Mouse (Mus musculus) small intestine, adult 2 months (tissue): ENCODE results near the gene Miox. TPM values are rescaled to one million over a fixed set of nuclear protein-coding genes. Genes with fewer than 3 reads are reported as not detected.

ENCODE experiments used
- H3K27ac ChIP-seq: fragments of 200-500 bp; 2 replicates; pipeline ENCODE4 v1.5.1; 2012; ENCODE audit warnings: low read depth, low read length, control low read depth, inconsistent platforms; ENCODE audit not compliant: insufficient read depth
- H3K27me3 ChIP-seq: fragments of 200-500 bp; 2 replicates; pipeline ENCODE4 v1.6.1; 2012; ENCODE audit warnings: mild to moderate bottlenecking, moderate library complexity, low read length, inconsistent platforms; ENCODE audit not compliant: control insufficient read depth, insufficient read depth
- H3K36me3 ChIP-seq: fragments of 200-500 bp; 2 replicates; pipeline ENCODE4 v1.6.1; 2012; ENCODE audit warnings: mild to moderate bottlenecking, low read length, control low read depth, inconsistent platforms; ENCODE audit not compliant: control insufficient read depth, insufficient read depth
- H3K4me1 ChIP-seq: fragments of 200-500 bp; 2 replicates; pipeline ENCODE4 v1.6.1; 2012; ENCODE audit warnings: low read length, inconsistent platforms, mixed read lengths; ENCODE audit not compliant: control insufficient read depth, insufficient read depth, insufficient read length
- H3K4me3 ChIP-seq: fragments of 200-500 bp; 2 replicates; pipeline ENCODE4 v1.5.1; 2012; ENCODE audit warnings: low read depth, mild to moderate bottlenecking, control low read depth, inconsistent platforms, low read length, moderate library complexity
- CTCF ChIP-seq: fragments of 200-500 bp; IDR thresholded peaks from 2 replicates; pipeline ENCODE4 v1.5.1; 2012; ENCODE audit warnings: low read depth, mild to moderate bottlenecking, control low read depth, inconsistent platforms, low read length, moderate library complexity, mixed read lengths; ENCODE audit not compliant: insufficient replicate concordance, insufficient read length; ENCODE audit errors: extremely low read depth
- POLR2A ChIP-seq: fragments of 200-500 bp; IDR thresholded peaks from 2 replicates; pipeline ENCODE4 v1.6.1; 2012; ENCODE audit warnings: low read depth, mild to moderate bottlenecking, control low read depth, inconsistent platforms, low read length, moderate library complexity
- WGBS: fragments of 180-500 bp; shearing (Covaris S2); methylation state at CpG from one replicate; pipeline ENCODE4 v1.1.7; 2018; 5-methylcytosine and 5-hydroxymethylcytosine counted together
- polyA plus RNA-seq: library from polyadenylated mRNA; depleted of rRNA; stranded (reverse); fragments of >200 nt; gene quantifications from 2 replicates; pipeline ENCODE4 v1.2.3, GENCODE M21; 2012

The Miox gene
- polyA plus RNA-seq, 1 experiment: 0.10 TPM

DNA sequence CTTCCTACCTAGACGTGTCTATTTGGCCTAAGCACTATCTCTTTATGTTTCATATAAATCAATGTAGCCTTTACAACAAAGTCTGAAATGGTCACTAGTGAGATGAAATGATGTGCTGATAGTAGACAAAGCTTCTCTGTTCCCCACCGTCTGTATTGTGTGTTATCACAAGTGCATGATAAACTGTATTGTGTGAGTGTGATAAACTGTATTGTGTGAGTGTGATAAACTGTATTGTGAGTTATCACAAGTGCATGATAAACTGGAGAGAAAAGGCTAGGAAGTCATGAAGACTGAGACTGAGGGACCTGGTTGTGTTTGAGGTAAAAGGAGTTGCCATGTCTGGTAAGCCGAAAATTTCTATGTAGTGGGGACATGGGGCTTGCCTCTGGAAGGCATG, 24.6 kb downstream of the Miox start:
- no peak for TF ChIP-seq CTCF
- TF ChIP-seq POLR2A: no peak
- H3K27me3 ChIP-seq: no peaks in the 10 kb centered on the region
- H3K4me1 ChIP-seq: peaks cover 8% of the 10 kb centered on the region
- H3K4me3 ChIP-seq: no peak overlapping the region
- H3K27ac ChIP-seq: no peak overlapping the region
- WGBS: 69% methylated on average over 3 of the region's 3 CpGs
- H3K36me3 ChIP-seq: peaks cover 31% of the 10 kb centered on the region

DNA sequence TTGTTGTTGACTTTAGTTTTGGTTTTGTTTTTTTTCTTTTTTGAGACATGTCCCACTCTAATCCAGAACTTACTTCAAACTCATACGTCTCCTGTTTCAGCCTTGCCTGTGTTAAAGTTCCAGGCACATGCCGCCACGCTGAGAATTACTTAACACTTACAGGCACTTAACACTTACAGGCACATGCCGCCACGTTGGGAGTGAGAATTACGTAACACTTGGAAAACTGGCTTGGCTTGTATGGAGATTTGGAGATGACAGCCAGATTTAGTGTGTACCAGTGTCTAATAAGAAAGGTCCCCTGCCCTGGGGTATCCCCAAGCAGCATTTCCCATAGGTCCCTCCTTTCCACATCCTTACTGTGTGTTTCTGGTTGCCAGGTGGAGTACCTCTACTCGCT, 28.9 kb downstream of the Miox start:
- WGBS: 83% methylated on average over 7 of the region's 7 CpGs
- Histone ChIP-seq H3K4me1 (no peaks in the 10 kb centered on the region), H3K36me3 (peaks cover 69% of the 10 kb centered on the region), H3K27me3 (no peaks in the 10 kb centered on the region), H3K4me3 (no peak overlapping the region), H3K27ac (no peak overlapping the region)
- no peak for TF ChIP-seq CTCF
- TF ChIP-seq POLR2A: no peak

DNA sequence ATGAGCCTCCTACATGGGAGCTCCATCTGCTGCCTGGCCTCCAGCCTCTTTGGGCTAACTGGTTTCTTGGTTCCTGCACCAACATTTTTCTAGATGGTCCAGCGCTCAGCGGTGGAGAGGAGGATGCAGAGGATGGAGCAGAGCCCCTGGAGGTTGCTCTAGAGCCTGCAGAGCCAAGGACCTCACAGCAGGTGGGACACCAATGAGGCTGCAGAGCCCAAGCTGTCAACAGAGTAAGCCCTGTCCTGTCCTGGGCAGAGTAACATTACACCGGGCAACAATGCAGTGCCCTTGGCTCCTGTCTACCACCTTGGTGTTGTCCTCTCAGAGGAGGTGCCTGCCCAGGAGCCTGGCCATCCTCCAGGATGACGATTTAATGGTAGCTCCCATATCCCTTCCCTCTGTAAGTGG, 30.9 kb downstream of the Miox start:
- peaks cover 84% of the 10 kb centered on the region for H3K36me3 ChIP-seq
- no peaks in the 10 kb centered on the region for H3K4me1 ChIP-seq
- 93% methylated on average over 4 of the region's 4 CpGs for WGBS
- H3K4me3 ChIP-seq: no peak overlapping the region
- H3K27ac ChIP-seq: no peak overlapping the region
- H3K27me3 ChIP-seq: no peaks in the 10 kb centered on the region
- no peak for TF ChIP-seq POLR2A
- no peak for TF ChIP-seq CTCF

DNA sequence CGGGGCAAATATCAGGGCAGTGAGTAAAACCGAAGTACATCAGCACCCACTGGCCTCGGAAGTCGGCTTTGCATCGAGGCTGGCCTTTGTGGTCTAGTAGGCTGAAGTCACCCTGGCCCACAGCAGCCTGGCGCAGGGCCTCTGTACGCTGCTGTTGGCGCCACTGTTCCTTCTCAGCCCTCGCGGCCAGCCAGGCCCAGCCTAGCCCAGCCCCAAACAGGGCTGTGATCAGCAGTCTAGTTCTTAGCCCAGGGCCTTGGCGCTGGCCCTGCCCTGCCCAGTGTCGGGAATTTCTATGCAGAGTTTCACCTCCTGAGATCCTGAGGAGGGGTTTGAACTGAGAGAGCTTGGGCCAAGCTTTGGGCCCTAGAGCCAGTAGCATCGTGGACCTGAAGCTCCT, 37.9 kb downstream of the Miox start:
- peaks cover 45% of the 10 kb centered on the region for H3K36me3 ChIP-seq
- no peak for TF ChIP-seq POLR2A
- TF ChIP-seq CTCF: no peak
- WGBS: 77% methylated on average over 13 of the region's 13 CpGs
- no peak overlapping the region for H3K27ac ChIP-seq
- H3K4me3 ChIP-seq: no peak overlapping the region
- no peaks in the 10 kb centered on the region for H3K27me3 ChIP-seq
- peaks cover 22% of the 10 kb centered on the region for H3K4me1 ChIP-seq

DNA sequence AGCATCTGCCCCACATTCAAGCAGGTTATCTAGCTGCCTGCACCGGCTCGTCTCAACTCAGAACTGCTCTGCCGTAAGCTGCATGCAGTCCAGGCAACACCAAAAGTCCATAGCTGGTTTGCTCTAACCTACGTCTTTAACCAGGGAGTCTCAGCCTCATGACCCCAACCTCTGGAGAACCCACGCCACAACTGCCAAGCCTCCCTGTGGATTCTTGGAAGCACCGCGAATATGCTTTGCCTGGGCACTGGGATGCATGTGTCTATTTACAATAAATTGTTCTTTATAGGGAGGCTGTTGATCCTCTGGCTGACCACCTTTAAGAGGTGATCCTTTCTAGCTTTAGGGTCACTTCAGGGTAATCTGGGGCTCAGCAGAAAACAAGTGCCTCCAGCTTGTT, 38.3 kb downstream of the Miox start:
- Histone ChIP-seq H3K4me3 (peak overlapping the region; percentile 85; the same call in 1 of the 2 replicates), H3K36me3 (peaks cover 42% of the 10 kb centered on the region), H3K4me1 (peaks cover 27% of the 10 kb centered on the region), H3K27ac (no peak overlapping the region), H3K27me3 (no peaks in the 10 kb centered on the region)
- TF ChIP-seq CTCF (no peak), POLR2A (no peak)
- WGBS: 87% methylated on average over 7 of the region's 7 CpGs

DNA sequence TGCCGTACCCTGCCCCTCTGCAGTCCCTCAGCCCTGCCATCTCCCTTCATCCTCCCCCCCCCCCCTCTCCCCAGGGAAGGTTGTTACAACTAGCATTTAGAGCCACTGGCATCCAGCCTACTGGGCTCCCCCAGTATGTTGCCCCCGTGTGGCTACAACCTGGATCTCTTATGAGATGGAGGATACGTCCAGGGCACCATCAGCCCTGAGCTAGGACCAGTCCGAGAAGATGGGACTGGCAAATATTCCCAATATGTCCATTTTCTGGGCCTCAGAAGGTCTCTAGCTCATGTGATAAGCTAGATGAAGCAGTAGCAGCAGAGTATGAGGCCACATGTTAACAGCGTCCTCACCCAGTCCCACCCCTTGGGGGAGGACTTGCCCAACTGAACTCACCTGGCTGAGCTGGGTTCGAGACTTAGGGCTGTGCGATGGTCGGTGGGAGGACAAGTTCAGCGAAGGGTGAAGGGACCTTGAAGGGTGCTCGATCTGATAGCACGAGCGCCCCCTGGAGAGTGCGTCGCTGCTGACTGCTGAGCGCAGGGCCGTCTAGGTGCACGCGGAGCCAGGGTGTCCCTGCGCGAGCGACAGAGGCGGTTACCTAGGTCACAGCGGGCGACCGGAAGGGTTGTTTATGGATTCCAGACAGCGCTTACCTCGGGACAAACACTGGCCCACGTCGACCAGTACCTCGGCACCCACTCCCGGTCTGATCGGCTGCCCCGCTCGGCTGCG, 39.0 kb downstream of the Miox start:
- Histone ChIP-seq H3K4me3 (peak overlapping the region; percentile 85), H3K27me3 (no peaks in the 10 kb centered on the region), H3K36me3 (peaks cover 35% of the 10 kb centered on the region), H3K4me1 (peaks cover 33% of the 10 kb centered on the region), H3K27ac (peak overlapping the region; percentile 90)
- WGBS: 1% methylated on average over 35 of the region's 35 CpGs
- TF ChIP-seq CTCF (peak; percentile 59), POLR2A (no peak)

DNA sequence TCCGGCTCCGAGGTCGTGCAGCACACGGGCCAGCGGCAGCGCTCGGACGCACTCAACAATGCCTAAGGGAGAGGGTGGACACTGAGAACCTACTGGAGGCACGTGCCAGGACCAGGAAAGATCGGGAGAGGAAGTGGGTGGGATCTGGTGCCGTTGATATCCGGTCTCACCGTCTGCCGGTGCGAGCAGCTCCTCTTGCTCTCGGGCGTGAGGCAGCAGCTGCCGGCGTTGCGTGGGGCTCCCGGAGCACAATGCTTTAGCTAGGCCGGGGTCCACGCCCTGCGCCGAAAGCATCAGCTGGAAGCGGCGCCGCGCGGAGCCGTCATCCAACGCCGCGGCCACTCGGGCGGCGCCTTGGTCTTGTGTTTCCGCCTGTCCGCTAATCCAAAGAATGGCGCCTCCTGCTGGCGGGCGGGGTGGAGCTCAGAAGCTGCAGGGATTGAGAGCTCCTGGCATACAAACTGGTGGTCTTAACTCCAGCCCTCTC, 39.6 kb downstream of the Miox start, which contains the start of gene Sco2:
Gene Sco2 (minus strand): TSS at position 85 of the 487 bp plus-strand sequence.
- Histone ChIP-seq H3K27me3 (no peaks in the 10 kb centered on the region), H3K4me3 (peak within 1 kb of the TSS; percentile 85), H3K27ac (peak within 1 kb of the TSS; percentile 90), H3K36me3 (peaks cover 33% of the 10 kb centered on the region), H3K4me1 (peaks cover 34% of the 10 kb centered on the region)
- under 1% methylated on average over 42 of the region's 42 CpGs for WGBS
- TF ChIP-seq POLR2A: peak; percentile 58
- peak; percentile 88 for TF ChIP-seq CTCF
